Mouse (Mus musculus): ENCODE data around the gene Zfp839.

DNA sequence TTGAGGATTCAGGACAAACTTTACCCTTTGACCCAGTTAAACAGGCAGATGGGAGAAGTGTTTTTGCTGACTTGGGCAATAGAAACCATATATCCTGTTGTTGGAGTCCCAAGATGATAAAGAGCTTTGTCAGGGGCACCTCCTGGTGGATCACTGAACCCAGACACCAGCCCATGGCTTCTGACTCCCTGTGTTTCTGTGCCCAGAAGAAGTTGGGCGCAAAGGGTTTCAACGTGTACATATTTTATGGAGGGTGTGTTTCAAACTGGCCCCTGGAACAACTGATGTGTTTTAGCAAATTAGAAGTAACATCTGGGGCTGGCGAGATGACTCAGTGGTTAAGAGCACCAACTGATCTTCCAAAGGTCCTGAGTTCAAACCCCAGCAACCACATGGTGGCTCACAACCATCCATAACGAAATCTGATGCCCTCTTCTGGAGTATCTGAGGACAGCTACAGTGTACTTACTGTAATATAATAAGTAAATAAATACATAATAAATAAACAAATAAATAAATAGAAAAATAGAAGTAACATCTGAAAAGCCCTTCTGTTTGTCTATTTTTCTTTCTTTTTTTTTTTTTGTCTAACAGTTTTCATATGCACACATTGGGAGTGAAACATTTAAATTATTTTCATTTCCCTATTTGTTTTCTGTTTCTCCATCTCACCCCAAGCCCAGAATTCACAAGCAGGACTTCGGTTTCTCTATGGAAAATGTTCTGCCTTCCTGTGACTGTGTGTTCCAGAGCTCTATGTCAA lies 8.1 kb upstream of the Zfp839 start:
- TF ChIP-seq GATA1 (IDR thresholded peaks at IDR 0.05; ENCODE audit: borderline replicate concordance, low read length) (no peak), FLI1 (IDR thresholded peaks at IDR 0.05; ENCODE audit: low read length) (no peak)

All from megakaryocyte, embryonic 14.5 days (primary cell).